Mouse (Mus musculus): ENCODE measurements around the gene Sema5a. TPM values are rescaled to one million over a fixed set of nuclear protein-coding genes. Genes with fewer than 3 reads are reported as not detected.
A peak's percentile ranks its signal among the peaks of the same experiment; 100 is the strongest.

Sema5a gene
- total RNA-seq, 4 experiments from 2014 or later, result 1.2 to 2.3 (median 1.9) TPM

- peak; percentile 50 to 52 for DNase-seq (ENCODE audit: low spot score in 2 of 2)
Observed at GRCm38 (mm10) chr15:32437654-32438053, 193.0 kb downstream of the Sema5a start.

GRCm38 (mm10) chr15:32442745-32443144 is 198.1 kb downstream of the Sema5a start:
- DNase-seq (ENCODE audit: low spot score in 2 of 2), result no peak

GRCm38 (mm10) chr15:32447558-32448349 is 203.1 kb downstream of the Sema5a start:
- DNase-seq (ENCODE audit: low spot score in 2 of 2), result no peak

GRCm38 (mm10) chr15:32459046-32459445 is 214.4 kb downstream of the Sema5a start:
- DNase-seq (ENCODE audit: low spot score in 2 of 2), result no peak

GRCm38 (mm10) chr15:32460238-32460637 is 215.6 kb downstream of the Sema5a start:
- DNase-seq (ENCODE audit: low spot score in 2 of 2), result no peak

GRCm38 (mm10) chr15:32471480-32472050 is 227.0 kb downstream of the Sema5a start:
- no peak for DNase-seq (ENCODE audit: low spot score in 2 of 2)

GRCm38 (mm10) chr15:32480747-32481146 is 236.1 kb downstream of the Sema5a start:
- DNase-seq (ENCODE audit: low spot score in 2 of 2), result no peak

GRCm38 (mm10) chr15:32485064-32485964 is 240.7 kb downstream of the Sema5a start:
- no peak for DNase-seq (ENCODE audit: low spot score in 2 of 2)

- DNase-seq (ENCODE audit: low spot score in 2 of 2), result no peak
Observed at GRCm38 (mm10) chr15:32487968-32488367, 243.4 kb downstream of the Sema5a start.

GRCm38 (mm10) chr15:32494219-32494618 is 249.6 kb downstream of the Sema5a start:
- no peak for DNase-seq (ENCODE audit: low spot score in 2 of 2)

GRCm38 (mm10) chr15:32494899-32495298 is 250.3 kb downstream of the Sema5a start:
- DNase-seq (ENCODE audit: low spot score in 2 of 2), result no peak

GRCm38 (mm10) chr15:32496880-32497279 is 252.3 kb downstream of the Sema5a start:
- no peak for DNase-seq (ENCODE audit: low spot score in 2 of 2)

- no peak for DNase-seq (ENCODE audit: low spot score in 2 of 2)
Observed at GRCm38 (mm10) chr15:32505941-32506340, 261.3 kb downstream of the Sema5a start.

- DNase-seq (ENCODE audit: low spot score in 2 of 2), result no peak
Observed at GRCm38 (mm10) chr15:32508282-32508681, 263.7 kb downstream of the Sema5a start.

GRCm38 (mm10) chr15:32514877-32515276 is 270.3 kb downstream of the Sema5a start:
- DNase-seq (ENCODE audit: low spot score in 2 of 2), result no peak

GRCm38 (mm10) chr15:32517954-32518353 is 273.3 kb downstream of the Sema5a start:
- no peak for DNase-seq (ENCODE audit: low spot score in 2 of 2)

GRCm38 (mm10) chr15:32532539-32532938 is 287.9 kb downstream of the Sema5a start:
- DNase-seq (ENCODE audit: low spot score in 2 of 2), result no peak

GRCm38 (mm10) chr15:32533541-32534080 is 289.0 kb downstream of the Sema5a start:
- DNase-seq (ENCODE audit: low spot score in 2 of 2), result no peak

GRCm38 (mm10) chr15:32536755-32537503 is 292.3 kb downstream of the Sema5a start:
- no peak for DNase-seq (ENCODE audit: low spot score in 2 of 2)

GRCm38 (mm10) chr15:32537504-32537792 is 292.8 kb downstream of the Sema5a start:
- DNase-seq (ENCODE audit: low spot score in 2 of 2), result no peak

- no peak for DNase-seq (ENCODE audit: low spot score in 2 of 2)
Observed at GRCm38 (mm10) chr15:32538092-32538491, 293.5 kb downstream of the Sema5a start.
